Mouse (Mus musculus) embryo, embryonic 11.5 days (tissue): ENCODE results near the gene Iqcf1.

Source experiments
- DNase-seq: peaks from one replicate; pipeline ENCODE4 v3.0.0-alpha.2; 2012; ENCODE audit warnings: low read depth, low spot score

The Iqcf1 gene

DNA sequence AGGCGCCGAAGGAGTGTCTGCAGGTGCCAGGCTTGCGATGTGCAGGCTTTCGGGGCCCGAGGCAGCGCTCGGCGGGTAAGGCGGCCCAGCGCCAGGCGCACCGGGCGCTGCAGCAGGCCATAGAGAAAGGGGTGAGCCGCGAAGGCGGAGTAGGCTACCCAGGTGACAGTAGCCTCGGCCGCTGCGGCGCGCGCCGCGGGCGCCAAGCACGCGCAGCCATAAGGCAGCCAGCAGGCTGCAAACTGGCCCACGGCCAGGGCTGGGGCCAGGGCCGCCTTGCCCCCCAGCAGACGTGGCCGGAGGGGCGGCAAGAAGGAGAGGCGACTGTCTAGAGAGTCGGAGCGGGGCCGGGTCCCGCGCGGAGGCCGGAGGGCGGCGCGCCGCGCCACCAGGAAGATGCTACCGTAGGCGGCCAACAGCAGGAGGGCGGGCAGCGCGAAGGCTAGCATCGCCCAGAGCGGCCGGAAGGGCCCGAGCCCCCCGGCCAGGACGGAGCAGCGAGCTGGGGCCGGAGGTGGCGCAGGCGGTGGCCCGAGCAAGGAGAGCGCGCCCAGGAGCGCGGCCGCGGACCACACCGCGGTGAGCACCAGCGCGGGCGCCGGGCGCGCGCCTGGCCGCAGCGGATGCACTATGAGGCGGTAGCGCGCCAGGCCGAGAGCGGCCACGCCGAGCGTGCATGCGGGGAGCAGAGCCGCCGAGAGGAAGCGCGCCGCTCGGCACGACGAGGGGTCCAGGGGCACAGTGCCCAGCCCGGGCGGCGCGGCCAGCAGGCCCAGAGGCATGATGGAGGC, 34.8 kb upstream of the Iqcf1 start:
- DNase-seq: no peak

DNA sequence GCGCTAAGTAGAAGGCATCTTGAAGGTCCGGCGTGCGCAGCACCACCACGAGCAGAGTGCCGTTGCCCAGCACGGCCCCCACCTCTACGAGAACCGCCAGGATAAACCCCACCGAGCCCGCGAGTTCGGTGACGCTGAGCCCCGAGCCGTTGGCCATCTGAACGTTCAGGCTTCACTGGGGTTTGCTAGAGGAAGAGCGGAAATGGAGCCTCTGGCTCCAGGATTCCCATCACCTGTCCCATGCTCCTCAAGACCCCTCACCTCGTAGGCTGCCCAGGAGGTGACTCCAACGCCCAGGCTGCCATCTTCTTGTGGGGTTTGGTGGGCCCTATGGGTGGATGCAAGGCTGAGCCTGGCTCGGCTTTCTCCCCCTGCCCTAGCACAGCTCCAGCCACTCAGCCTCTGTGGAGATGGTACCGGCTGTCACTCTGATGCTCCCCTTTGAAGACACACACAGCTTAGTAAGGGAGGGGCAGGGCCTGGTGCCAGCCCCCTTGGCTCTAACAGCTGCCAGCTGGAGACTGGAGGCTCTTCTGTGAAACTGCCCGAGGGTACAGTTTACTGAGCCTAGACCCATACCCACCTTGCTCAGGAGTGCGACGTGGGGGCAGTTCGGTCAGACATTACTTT, 34.1 kb upstream of the Iqcf1 start, which contains the start of gene Gpr62:
Gene Gpr62 (minus strand): TSS at position 368 of the 630 bp plus-strand sequence.
- DNase-seq: no peak

DNA sequence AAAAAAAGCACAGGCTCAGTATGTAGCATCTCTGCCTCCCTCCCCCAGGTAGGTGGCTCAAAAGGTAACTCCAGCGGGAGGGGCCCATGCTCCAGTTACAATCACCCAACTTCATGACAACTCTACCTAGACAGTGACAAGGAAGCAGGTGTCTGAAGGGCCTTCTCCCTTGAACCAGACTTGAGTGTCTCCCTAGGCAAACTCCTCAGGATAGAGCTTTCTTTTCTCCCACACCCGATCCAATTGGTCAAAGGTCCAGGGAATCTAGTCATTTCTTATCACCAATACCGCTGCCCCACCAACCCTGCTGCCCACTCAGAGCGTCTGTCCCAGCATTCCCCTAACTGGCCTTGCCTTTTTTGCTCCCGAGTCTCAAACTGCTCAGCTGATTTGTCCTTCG, 33.0 kb upstream of the Iqcf1 start:
- no peak for DNase-seq

DNA sequence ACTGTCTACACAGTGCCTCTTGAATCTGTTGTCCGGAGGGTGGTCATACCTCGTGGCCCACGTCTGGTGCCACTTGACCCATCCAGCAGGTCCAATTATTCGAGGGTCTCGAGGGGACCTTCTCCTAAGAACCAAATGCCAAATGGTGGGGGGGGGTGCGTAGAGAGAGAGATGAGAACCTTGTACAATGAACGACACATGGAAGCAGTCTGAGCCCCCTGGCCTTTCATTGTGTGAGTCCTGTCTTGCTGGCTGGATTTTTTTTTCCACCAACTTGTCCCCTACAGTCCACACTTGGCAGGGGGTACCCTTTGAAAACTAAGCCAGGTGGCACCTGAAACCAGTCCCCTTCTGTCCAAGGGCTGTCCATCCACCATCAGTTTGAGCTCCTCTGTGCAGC, 32.0 kb upstream of the Iqcf1 start:
- no peak for DNase-seq

DNA sequence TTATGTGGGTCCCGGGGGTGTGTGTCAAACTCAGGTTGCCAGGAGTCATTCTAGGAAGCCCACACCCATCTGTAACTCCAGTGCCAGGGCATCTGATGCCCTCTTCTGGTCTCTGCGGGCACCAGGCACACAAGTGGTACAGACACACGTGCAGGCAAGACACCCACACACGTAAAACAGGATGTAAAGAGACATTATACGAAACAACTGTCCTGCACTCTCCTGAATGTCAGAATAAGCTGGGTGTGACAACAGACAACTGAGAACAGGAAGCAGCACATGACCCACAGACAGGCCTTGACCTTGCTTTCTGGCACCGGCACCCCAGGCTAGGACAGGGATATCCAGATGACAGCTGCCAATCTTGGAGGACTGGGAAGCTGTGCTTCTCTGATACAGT, 30.4 kb upstream of the Iqcf1 start:
- DNase-seq: no peak

DNA sequence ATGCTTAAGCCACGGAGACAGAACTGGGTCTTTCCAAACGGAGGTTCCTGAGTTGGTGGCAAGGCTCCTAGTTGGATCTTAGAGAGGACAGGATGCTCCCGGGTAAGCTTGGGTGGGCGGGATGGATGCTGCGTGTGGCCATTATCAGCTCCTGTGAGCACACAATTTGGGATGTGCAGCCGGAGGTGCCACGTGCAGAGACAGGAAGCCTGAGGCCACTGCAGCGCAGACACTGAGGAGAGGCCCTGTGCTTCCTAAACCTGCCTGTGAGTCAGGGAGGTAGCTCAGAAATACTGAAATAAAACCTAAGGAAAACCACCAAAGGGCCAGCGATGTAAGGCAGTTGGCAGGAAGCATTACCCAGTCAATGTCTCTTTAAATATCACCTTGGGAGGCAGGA, 30.0 kb upstream of the Iqcf1 start:
- no peak for DNase-seq

DNA sequence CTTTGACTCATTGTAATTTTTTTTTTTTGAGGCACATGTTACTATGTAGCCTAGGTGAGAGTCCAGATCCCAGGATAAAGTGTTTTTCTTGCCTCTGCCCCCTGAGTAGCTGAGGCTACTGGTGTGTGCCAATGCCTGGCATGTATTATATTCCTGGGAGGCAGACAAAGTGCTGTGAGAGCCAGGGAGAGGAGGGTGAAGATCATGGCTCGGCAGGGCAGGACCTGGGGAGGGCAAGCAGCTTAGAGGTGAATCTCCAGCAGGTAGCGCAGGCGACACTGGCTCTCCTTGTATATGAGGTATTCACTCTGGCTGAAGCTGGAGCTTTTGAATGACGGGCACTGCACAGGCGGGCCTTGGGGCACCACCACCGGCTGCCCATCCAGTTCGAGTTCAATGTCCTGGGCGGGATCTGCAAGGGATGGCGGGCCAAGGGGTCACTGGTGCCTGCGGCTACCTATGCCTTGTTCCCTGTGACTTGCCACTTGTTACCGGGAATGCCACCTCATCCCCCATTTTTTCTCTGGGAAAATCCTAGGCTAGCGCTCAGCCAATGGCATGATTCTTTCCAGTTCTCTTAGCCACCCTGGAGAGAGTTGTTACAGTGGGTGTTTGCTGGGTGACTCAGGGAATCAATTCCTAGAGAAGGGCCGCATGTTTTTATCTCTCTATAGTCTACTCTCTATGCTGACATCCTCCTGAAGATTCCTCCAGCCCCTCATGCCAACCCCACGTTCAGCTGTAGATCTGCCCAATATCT, 28.6 kb upstream of the Iqcf1 start:
- DNase-seq: no peak

DNA sequence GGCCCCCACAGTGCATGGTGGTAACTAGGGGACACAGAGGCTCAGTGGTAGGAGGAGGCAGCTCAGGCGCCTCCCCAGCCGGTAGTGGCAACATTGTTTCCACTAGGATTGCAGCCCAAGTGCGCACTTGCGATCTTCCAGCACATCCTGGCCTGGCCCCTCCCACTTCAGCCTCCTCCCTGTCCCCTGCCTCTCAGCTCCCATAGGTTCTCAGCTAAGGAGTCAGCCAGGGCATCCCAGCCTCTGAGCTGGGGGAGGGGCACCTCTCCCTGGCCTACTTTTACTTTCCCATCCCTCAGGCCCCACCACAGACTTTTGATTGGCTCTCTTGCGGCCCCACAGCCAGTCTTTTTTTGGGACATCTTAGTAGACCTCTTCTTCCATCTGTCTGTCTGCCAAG, 27.9 kb upstream of the Iqcf1 start:
- DNase-seq: no peak

DNA sequence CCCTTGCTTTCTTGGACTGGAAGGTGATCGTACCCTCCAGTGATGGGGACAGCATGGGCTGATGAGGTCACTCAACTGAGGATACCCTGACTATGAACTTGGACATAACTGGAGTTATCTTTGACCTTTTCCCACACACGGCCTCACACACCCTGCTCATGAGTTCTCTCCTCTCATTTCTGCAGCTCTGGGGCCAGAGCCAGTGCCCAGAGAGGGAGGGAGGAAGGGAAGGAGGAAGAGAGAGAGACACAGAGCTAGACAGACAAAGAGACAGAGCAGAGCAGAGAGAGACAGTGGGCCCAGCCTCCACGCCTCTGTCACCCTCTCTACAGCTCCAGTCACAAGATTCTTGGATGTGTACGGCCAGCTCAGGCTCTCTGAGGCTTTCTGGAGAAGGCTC, 27.4 kb upstream of the Iqcf1 start:
- no peak for DNase-seq

DNA sequence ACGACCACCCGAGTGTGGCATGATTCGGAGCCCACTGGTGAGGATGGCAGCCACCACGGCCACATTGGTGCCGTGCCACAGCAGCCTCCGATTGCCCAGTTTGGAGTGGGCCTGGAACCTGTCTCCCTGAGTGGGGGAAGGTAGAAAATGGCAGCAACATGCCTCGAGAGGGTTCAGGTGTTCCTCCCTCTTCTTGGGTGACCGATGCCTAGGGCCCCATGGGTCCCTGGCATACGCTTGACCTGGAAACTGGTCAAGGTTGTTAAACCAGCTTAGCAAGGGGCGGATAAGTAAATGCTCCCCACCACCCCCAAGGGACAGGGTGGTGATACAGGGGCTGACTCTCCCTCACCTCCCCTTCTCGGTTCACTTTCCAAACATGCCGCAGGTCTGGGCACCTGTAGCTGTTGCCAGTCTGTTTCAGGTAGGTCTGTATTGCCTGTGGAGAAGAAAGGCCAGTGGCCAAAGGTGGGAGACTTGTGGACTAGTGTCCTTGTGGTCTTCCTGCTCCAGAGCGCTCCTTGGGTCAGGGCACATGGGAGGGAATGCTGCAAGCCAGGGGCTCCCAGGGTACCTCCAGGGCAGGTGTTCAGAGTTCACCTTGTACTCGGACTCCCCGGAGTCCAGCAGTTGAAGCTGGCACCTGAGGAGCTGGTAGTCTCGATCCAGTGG, 26.6 kb upstream of the Iqcf1 start:
- DNase-seq: no peak

DNA sequence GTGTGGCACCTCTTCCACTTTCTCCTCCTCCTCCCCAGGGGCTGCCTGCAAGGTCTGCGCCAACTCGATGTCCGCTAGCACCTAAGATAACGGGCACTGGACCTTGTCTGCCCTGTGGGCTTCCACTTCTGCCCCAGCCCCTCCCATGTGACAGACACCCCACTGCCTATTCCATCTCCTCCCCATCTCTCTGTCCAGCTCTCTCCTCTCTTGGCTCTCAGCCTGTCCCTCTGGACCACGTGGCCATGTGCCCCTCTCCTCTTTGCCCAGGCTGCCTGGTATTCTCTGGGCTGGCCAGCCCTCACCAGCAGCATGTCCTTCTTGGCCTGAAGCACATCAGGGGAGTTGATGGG, 26.0 kb upstream of the Iqcf1 start:
- no peak for DNase-seq

DNA sequence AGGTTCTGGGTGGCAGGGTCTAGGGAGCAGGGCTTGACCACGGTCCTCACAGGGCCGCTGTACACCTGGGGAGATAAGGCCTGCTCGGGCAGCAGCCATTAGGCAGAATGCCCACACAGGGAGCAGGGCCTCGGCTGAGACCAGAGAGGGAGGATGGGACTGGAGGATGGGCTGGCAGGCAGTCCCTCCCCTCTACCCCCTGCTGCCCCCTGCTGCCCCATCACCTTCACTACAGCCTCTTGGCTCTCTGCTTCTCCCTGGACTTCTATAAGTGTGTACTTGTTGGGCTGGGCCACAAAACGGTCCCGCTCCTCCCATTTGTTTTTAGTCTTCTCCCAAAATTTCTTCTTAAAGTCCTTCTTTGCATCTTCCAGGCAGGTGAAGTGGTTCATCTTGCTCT, 25.3 kb upstream of the Iqcf1 start:
- peak; percentile 71 for DNase-seq

DNA sequence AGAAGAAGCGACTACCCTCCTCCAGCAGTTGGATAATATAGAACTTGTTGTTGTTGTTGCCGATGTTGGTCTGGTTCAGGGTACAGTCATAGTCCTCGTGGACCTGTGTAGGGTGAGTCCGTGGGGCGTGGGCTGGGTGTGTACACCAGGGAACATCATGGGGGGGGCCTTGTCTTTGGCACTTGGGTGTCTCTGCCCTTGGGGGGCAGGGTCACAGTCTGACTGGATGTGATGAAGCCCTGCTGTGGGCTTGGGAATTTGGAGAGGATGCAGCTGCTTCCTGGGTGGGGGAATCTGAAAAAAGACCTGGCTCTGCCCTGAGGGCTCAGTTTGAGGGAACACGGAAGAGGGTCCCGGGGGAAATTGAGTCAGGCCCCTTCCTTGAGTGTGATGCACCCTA, 24.7 kb upstream of the Iqcf1 start:
- no peak for DNase-seq

DNA sequence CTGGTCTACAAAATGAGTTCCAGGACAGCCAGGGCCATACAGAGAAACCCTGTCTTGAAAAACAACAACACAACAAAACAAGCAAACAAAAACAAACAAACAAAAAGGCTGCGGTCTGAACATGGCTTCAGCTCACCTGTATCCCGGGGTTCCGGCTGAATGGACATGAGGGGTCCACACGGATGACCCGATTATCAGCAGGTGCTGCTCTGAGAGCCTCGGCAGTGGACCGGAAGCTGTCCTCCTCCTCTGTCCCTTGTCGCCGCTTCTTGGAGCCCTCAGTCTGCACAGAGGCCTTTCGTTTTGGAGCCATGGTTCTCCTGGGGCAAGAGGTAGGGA, 24.1 kb upstream of the Iqcf1 start, which contains the start of gene Rrp9:
Gene Rrp9 (plus strand): TSS at position 301 of the 339 bp plus-strand sequence.
- no peak for DNase-seq

DNA sequence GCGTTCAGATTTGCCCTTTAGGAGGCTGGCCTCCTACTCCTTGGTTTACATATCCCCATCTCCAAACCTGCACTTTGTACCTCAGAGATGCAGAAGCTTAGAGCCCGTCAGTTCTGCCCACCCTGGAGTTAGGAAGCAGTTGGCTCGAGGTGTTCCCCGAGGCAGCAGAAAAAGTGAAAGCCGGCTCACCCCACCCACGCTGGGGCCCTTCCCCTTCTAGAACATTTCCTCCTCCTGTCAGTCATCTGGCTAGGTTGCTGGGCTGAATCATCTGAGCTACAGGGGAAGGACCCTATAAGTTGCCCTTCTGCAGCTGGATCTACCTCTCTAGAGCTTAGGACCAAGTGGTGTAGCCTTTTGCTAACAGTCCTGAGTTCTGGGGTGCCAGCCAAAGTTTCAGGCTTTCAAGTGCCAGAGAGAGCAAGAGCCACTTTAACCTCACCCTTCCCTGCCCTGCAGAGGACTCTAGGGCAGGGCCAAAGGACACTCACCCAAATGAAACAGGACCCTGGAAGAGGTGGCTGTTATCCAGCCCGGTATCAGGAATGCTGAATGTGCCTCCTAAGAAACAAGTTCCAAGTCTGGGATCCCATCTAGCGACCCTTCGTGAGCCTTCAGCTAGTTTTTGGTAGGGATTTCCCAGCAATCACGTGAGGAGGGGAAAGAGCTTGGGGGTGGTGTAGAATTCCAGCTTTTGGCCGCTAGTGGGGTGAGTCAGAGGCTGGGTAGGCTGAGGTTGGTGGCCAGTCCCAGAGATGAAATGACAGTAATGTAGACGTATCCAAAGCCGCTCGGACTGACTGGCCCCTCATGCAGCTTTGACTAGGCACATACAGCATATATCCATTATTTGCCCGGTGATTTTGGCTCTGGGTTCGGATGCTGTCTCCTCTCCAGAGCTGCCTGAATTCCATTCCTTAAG, 23.5 kb upstream of the Iqcf1 start:
- no peak for DNase-seq

DNA sequence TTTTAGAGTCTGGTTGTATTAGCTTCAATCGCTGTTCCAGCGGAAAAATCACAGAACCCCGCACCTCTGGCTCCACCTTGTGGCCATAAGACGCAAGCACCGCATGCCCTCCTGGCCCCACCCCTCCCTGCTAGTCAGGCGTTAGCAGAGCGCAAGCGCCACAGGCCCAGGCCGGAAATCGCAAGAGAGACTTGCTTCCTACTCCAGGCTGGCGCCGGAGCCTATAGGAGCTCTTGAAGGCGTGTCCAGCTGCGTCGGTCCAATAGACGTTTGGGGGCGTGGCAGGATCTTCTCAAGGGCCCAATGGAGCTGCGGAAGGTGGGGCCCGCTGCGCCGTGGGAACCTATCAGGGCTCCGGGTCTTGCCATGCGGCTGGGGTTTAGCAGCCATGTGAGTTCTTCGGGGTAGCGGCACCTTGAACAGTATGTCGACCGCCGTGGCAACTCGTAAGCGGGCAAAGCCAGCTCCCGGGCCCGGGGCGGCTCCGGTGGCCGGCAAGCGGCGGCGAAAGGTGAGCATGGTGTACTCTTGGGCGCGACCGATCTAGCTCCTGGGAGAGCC, 22.8 kb upstream of the Iqcf1 start, which contains the start of gene Parp3:
Gene Parp3 (minus strand): TSS at position 26 of the 561 bp plus-strand sequence.
- DNase-seq: peak; percentile 99

DNA sequence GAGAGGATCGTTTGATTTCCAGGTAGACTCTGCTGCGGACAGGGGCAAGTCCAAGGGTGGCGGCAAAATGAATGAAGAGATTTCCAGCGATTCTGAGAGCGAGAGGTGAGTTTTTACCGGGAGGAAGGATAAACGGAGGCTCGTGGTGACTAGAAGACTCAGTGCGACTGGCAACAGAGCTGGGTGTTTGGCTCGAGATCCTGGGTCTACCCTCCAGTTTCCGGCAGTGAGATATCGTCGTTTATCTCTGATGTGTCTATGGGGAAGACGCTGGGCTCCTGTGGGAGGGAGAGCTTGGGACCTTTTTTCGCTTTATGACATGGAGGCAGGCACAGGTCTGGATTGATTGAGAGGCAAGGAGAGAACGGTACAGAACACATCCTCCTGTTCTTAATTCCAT, 22.1 kb upstream of the Iqcf1 start:
- no peak for DNase-seq

DNA sequence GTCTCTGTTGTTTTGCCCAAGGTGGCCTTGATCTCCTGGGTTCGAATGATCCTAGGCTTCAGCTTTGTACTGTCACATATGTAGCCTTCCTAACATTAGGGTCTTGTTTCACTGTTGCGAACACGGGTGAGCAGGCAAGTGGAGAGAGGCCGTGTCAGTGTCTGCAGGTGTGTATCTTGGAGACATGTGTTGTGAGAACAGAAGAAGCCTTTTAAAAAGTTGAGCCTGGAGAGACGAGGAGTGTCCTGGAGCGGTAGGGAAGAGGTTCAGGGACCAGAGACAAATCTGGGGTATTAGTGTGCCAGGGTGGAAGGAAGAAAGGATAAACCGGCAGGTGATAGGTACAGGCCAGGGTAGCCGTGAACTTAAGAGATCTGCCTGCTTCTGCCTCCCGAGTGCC, 21.7 kb upstream of the Iqcf1 start:
- DNase-seq: no peak

DNA sequence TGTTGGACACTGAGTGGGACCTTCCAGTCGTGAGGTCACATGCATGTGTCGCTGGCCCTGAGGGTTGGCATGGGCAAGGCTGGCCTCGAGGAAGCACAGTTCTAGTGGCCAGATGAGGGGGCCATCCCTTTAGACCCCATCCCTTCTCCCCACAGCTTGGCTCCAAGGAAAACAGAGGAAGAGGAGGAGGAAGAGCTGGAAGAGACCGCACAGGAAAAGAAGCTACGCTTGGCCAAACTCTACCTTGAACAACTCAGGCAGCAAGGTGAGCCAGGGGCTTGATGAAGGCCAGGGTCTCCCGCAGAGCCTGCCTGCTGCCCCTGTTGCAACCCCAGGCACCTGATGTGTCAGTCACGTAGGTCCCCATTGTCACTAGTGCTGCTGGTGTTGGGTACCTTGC, 19.2 kb upstream of the Iqcf1 start:
- DNase-seq: no peak

DNA sequence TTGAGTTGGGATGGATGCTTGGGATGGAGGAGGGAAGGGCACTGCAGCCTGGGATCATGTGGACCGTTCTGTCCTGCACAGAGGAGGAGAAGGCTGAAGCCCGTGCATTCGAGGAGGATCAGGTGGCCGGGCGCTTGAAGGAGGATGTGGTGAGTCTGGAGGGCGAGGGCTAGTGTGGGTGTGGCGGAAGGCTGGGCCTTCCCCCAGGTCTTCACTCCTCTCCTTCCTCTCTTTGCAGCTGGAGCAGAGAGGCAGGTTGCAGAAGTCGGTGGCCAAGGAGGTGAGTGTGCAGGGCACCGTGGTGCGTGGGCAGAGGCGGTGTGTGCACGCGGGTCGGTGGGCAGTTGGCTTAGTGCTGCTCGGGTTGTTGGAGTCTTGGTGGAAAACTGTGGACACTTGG, 18.7 kb upstream of the Iqcf1 start:
- DNase-seq: no peak

DNA sequence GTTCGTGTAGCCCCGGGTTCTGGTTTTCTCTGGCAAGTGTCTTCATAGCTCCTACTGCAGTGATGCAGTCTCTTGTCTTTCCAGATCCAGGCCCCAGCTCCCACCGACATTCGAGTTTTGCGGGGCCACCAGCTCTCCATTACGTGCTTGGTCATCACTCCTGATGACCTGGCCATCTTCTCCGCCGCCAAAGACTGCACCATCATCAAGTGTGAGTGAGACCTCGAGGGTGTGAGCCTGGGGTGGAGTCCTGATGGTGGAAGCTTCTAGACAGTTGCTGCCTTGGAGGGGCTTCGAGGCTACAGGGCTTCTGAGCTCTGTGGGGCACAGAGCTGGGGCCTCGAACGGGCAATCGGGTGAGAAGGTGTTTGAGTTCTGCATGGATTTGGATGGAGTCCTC, 18.1 kb upstream of the Iqcf1 start:
- no peak for DNase-seq
